Mouse (Mus musculus) bone marrow, adult 2 months (tissue): ENCODE data around the gene Vamp4. TPM values are rescaled to one million over a fixed set of nuclear protein-coding genes. Genes with fewer than 3 reads are reported as not detected.

ENCODE experiments used
- H3K27ac ChIP-seq: fragments of 200-500 bp; 2 replicates; pipeline ENCODE4 v1.5.1; 2012; ENCODE audit warnings: low read depth, mild to moderate bottlenecking, control low read depth, inconsistent platforms, low read length; ENCODE audit not compliant: control insufficient read depth, poor library complexity, insufficient read depth
- H3K4me1 ChIP-seq: fragments of 200-500 bp; 2 replicates; pipeline ENCODE4 v1.6.1; 2011; ENCODE audit warnings: low read length; ENCODE audit not compliant: control insufficient read depth, insufficient read depth
- H3K4me3 ChIP-seq: fragments of 200-500 bp; replicated peaks from 2 replicates; pipeline ENCODE3; 2011; ENCODE audit warnings: mild to moderate bottlenecking, low read depth, low read length, control low read depth; ENCODE audit not compliant: control insufficient read depth
- CTCF ChIP-seq: fragments of 200-500 bp; IDR thresholded peaks from 2 replicates; pipeline ENCODE4 v1.5.1; 2011; ENCODE audit warnings: low read length, control low read depth; ENCODE audit not compliant: control insufficient read depth, insufficient read depth
- POLR2A ChIP-seq: fragments of 200-500 bp; IDR thresholded peaks from 2 replicates; pipeline ENCODE4 v1.6.1; 2011; ENCODE audit warnings: low read depth, mild to moderate bottlenecking, control low read depth, low read length, borderline replicate concordance; ENCODE audit not compliant: control insufficient read depth
- WGBS: fragments of 180-500 bp; shearing (Covaris S2); methylation state at CpG from one replicate; pipeline ENCODE4 v1.1.7; 2018; 5-methylcytosine and 5-hydroxymethylcytosine counted together
- polyA plus RNA-seq: library from polyadenylated mRNA; stranded (reverse); fragments of >200 nt; gene quantifications from 2 replicates; pipeline ENCODE4 v1.2.4, GENCODE M21; 2011; ENCODE audit warnings: low replicate concordance; ENCODE audit not compliant: missing spikeins, insufficient read depth, insufficient read length

Vamp4 gene
- 6.3 and 14.0 TPM in 2 replicates for polyA plus RNA-seq

GRCm38 (mm10) chr1:162570260-162570748 lies at the start of gene Vamp4:
Gene Vamp4, plus strand, starts transcription at chr1:162570515.
- peak within 1 kb of the TSS; percentile 85 for H3K4me3 ChIP-seq
- peak within 1 kb of the TSS; percentile 82 for H3K27ac ChIP-seq
- H3K4me1 ChIP-seq: no peaks in the 10 kb centered on the region
- TF ChIP-seq CTCF (peak; percentile 23; the same call in 1 of the 2 replicates), POLR2A (peak; percentile 79; the same call in 1 of the 2 replicates)
- 1% methylated on average over 43 of the region's 43 CpGs for WGBS

- Histone ChIP-seq H3K4me1 (no peaks in the 10 kb centered on the region), H3K4me3 (no peak overlapping the region), H3K27ac (no peak overlapping the region)
- WGBS: 68% methylated on average over 2 of the region's 2 CpGs
- TF ChIP-seq POLR2A (no peak), CTCF (no peak)
Measured at GRCm38 (mm10) chr1:162529651-162530050, 40.7 kb upstream of the Vamp4 start.

- no peak for TF ChIP-seq CTCF
- TF ChIP-seq POLR2A: no peak
- WGBS: 88% methylated on average over 1 of the region's 1 CpGs
Measured at GRCm38 (mm10) chr1:162530666-162531065, 39.6 kb upstream of the Vamp4 start.

GRCm38 (mm10) chr1:162531584-162531983 lies 38.7 kb upstream of the Vamp4 start:
- WGBS: 66% methylated on average over 4 of the region's 4 CpGs
- H3K27ac ChIP-seq: no peak overlapping the region
- TF ChIP-seq POLR2A: no peak
- no peak for TF ChIP-seq CTCF
- H3K4me1 ChIP-seq: no peaks in the 10 kb centered on the region
- no peak overlapping the region for H3K4me3 ChIP-seq

More at GRCm38 (mm10) chr1:162530666-162531065, 39.6 kb upstream of the Vamp4 start:
- H3K4me3 ChIP-seq: no peak overlapping the region
- no peaks in the 10 kb centered on the region for H3K4me1 ChIP-seq
- no peak overlapping the region for H3K27ac ChIP-seq

GRCm38 (mm10) chr1:162532330-162532729 lies 38.0 kb upstream of the Vamp4 start:
- Histone ChIP-seq H3K27ac (no peak overlapping the region), H3K4me3 (no peak overlapping the region), H3K4me1 (no peaks in the 10 kb centered on the region)
- WGBS: 78% methylated on average over 4 of the region's 4 CpGs
- TF ChIP-seq POLR2A: no peak
- TF ChIP-seq CTCF: no peak

- whole genome bisulfite sequencing: 84% methylated on average over 14 of the region's 14 CpGs
- no peak overlapping the region for H3K4me3 ChIP-seq
- no peak overlapping the region for H3K27ac ChIP-seq
- no peak for TF ChIP-seq CTCF
- TF ChIP-seq POLR2A: no peak
- no peaks in the 10 kb centered on the region for H3K4me1 ChIP-seq
Measured at GRCm38 (mm10) chr1:162533766-162534560, 36.4 kb upstream of the Vamp4 start.

- 85% methylated on average over 1 of the region's 1 CpGs for WGBS
- H3K4me3 ChIP-seq: no peak overlapping the region
- H3K27ac ChIP-seq: no peak overlapping the region
Measured at GRCm38 (mm10) chr1:162543231-162543630, 27.1 kb upstream of the Vamp4 start.

GRCm38 (mm10) chr1:162547607-162548006 lies 22.7 kb upstream of the Vamp4 start:
- 1% methylated on average over 10 of the region's 10 CpGs for WGBS
- H3K4me3 ChIP-seq: peak overlapping the region; percentile 83
- no peaks in the 10 kb centered on the region; the same call in 1 of the 2 replicates for H3K4me1 ChIP-seq
- peak overlapping the region; percentile 17 for H3K27ac ChIP-seq
- TF ChIP-seq POLR2A: no peak
- no peak for TF ChIP-seq CTCF

More at GRCm38 (mm10) chr1:162543231-162543630, 27.1 kb upstream of the Vamp4 start:
- TF ChIP-seq CTCF (no peak), POLR2A (no peak)
- H3K4me1 ChIP-seq: no peaks in the 10 kb centered on the region; the same call in 1 of the 2 replicates
